Mouse (Mus musculus) inflammation-experienced regulatory T-cells (primary cell): ENCODE data around the gene Lin28b. TPM values are rescaled to one million over a fixed set of nuclear protein-coding genes. Genes with fewer than 3 reads are reported as not detected.

Experiments
- polyA plus RNA-seq, 2 experiments: library from polyadenylated mRNA; unstranded; fragments of 100-300 nt; shearing (Covaris generic); gene quantifications; one replicate each; pipeline ENCODE4 v1.2.1; 2017

Gene Lin28b
- under 1 TPM in 1 of 2 experiments, not detected in 1; 0.72 TPM for polyA plus RNA-seq

DNA sequence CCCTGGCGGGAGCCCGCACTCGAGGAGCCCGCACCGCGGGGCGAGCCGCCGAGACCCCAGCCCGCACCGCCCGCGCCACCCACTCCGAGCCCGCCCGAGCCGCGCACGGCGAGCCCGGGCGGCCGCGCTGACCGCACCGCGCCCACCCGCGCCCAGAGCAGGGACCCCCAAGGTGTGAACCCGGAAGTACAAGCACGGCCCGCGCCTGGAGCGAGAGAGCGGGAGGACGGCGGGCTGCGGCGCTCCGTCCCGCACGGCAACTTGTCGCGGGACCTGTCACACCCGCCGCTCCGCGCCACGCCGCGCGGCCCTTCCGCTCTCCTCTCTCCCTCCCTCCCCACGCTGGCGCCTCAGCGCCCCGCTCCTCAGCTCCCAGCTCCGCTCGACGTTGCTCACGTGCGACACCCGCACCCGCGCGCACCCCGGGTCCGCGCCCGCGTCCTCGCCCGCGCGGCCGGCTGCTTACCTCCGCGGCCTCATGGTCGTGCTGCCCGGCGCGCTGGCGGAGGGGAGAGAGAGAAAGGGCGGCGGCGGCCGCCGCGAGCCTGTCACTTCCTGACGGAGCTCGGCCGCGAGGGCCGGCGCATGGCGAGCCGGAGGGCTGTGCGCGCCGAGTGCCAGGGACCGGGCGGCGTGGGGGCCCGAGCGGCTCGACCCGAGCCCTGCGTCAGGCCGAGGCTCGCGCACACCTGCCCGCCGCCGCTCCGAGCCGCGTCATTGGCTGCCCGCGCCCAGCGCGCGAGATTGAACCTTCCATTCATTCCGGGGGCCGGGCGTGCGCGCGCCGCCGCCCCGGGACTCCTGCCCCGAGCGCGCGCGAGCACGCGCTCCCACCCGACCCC is at the start of gene Lin28b:
TSS of gene Lin28b (minus strand) at position 635 of the 842 bp plus-strand sequence.

DNA sequence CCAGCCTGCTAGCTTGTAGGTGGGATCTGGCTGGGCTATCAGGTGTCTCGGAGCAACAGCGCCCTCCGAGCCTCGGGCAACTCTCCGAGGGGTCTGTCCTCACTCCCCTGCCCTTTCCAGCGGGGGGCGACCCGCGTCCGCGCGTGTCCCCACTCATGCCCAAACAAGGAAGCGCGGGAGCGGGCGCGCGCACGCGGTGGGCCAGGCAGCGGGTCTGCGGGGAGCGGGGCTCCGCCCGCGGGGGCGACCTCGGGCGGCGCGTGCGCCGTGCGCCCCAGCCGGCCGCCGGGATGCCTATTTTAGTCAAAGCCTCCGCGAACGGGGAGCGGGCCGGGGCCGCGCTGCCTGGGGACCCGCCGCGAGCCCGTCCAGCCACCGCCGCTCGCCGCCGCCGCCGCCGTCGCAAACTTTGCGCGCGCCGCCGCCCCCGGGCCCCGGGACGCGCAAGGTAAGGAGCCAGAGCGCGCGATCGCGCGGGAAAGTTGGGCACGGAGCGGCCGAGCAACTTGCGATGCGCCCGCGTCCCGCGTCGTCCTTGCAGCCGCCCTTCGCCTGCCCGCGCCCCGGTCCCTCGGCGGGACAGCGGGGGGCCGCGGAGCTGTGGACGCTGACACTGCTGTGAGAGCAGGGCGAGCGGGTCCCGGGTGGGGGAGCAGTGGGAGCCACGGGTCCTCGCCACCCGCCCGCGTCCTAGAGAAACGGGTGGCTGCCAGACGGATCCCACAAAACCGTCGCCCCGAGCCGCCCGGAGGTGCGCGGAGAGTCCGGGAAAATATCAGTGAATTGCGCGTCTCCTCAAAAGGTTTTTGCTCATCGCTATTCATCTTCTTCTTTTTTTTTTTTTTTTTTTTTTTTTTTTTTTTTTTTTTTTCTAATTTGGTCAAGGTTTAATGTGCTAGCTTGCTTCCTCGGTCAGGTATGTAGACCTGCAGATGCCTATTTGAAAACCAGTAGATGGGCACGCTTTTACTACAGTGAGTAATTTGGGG is 150.5 kb downstream of the Lin28b start, which contains the start of gene Bves:
TSS of gene Bves (plus strand) at position 339 of the 989 bp plus-strand sequence.

Other genes starting within 250 kb of the Lin28b start
- gene Bves, start 150.6 kb downstream of the Lin28b start, polyA plus RNA-seq: not detected
- gene Hace1, start 91.4 kb upstream of the Lin28b start, polyA plus RNA-seq: 10 to 100 TPM; 24.5 to 36.6 TPM